Mouse (Mus musculus): ENCODE data around the gene Ski.

Gene Ski

GRCm38 (mm10) chr4:155184248-155185070 is 37.9 kb downstream of the Ski start:
- peaks cover 86% of the 10 kb centered on the region for H3K4me1 ChIP-seq (replicated peaks; ENCODE audit: low read depth, low read length)
- no peaks in the 10 kb centered on the region for H3K9me3 ChIP-seq (ENCODE audit: low read length)
- no peak overlapping the region for H3K4me3 ChIP-seq (replicated peaks; ENCODE audit: low read length)
- H3K27me3 ChIP-seq (ENCODE audit: insufficient read depth, low read length), result no peaks in the 10 kb centered on the region
- H3K36me3 ChIP-seq (ENCODE audit: insufficient read depth, low read length), result peaks cover 19% of the 10 kb centered on the region
- no peak for TF ChIP-seq CTCF (conservative IDR thresholded peaks at IDR 0.05; ENCODE audit: low read length)
- TF ChIP-seq POU5F1 (IDR thresholded peaks at IDR 0.05; ENCODE audit: borderline replicate concordance, low read length), result no peak
- no peak for TF ChIP-seq NANOG (IDR thresholded peaks at IDR 0.05; ENCODE audit: borderline replicate concordance, low read length)

DNA sequence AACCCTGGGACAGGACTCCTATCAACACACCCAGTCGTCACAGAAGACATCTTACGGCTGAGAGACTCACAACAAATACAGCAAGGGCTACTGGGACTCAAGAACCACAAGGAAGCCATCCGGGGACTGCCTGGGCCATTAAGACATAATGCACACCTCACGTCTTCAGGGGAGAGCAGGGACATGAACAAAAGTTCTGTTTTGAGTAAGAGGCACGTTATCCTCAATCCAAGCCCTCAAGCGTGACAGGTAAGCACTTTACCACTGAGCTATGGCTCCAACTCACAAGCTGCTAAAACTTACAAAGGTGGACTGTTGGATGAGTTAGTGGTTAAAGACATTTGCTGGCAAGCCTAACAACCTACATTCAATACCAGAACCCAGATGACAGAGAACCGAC is 39.2 kb downstream of the Ski start:
- no peaks in the 10 kb centered on the region for H3K27me3 ChIP-seq (ENCODE audit: insufficient read depth, low read length)
- H3K4me3 ChIP-seq (replicated peaks; ENCODE audit: low read length), result no peak overlapping the region
- H3K4me1 ChIP-seq (replicated peaks; ENCODE audit: low read depth, low read length), result peaks cover 86% of the 10 kb centered on the region

DNA sequence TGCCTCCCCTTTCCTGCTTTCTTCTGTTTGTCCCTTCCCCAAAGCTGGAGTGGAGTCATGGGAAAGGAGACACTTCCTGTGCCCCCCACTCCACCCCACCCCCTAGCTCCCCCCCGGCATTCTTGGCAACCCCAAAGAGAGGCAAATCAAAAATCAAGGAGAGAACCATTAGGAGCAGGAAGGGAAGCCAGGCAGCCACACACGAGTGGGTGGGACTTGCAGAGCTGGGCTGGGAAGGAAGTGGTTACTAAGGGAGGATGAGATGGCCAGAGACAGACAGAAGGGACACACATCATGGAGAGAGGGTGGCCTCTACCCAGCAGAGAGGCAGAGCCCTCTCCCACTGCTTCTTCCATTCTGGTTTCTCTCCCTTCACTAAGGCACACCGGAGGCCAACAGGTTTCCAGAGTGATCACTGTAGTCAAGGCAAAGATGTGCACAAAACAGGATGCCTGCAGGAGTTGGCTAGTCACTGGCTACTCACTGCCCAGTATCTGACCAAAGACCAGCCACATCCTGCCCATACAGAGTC is 43.3 kb downstream of the Ski start:
- no peak for TF ChIP-seq CTCF (conservative IDR thresholded peaks at IDR 0.05; ENCODE audit: low read length)
- no peak for TF ChIP-seq POU5F1 (IDR thresholded peaks at IDR 0.05; ENCODE audit: borderline replicate concordance, low read length)
- TF ChIP-seq NANOG (IDR thresholded peaks at IDR 0.05; ENCODE audit: borderline replicate concordance, low read length), result no peak
- peaks cover 20% of the 10 kb centered on the region; the same call in 1 of the 2 replicates for H3K36me3 ChIP-seq (ENCODE audit: insufficient read depth, low read length)
- no peaks in the 10 kb centered on the region for H3K27me3 ChIP-seq (ENCODE audit: insufficient read depth, low read length)
- no peaks in the 10 kb centered on the region for H3K9me3 ChIP-seq (ENCODE audit: low read length)
- peaks cover 86% of the 10 kb centered on the region for H3K4me1 ChIP-seq (replicated peaks; ENCODE audit: low read depth, low read length)
- H3K4me3 ChIP-seq (replicated peaks; ENCODE audit: low read length), result peak overlapping the region; percentile 49

More for the DNA sequence above, 39.2 kb downstream of the Ski start:
- Histone ChIP-seq H3K36me3 (ENCODE audit: insufficient read depth, low read length) (peaks cover 19% of the 10 kb centered on the region), H3K9me3 (ENCODE audit: low read length) (no peaks in the 10 kb centered on the region)
- no peak for TF ChIP-seq POU5F1 (IDR thresholded peaks at IDR 0.05; ENCODE audit: borderline replicate concordance, low read length)
- no peak for TF ChIP-seq NANOG (IDR thresholded peaks at IDR 0.05; ENCODE audit: borderline replicate concordance, low read length)
- TF ChIP-seq CTCF (conservative IDR thresholded peaks at IDR 0.05; ENCODE audit: low read length), result no peak

DNA sequence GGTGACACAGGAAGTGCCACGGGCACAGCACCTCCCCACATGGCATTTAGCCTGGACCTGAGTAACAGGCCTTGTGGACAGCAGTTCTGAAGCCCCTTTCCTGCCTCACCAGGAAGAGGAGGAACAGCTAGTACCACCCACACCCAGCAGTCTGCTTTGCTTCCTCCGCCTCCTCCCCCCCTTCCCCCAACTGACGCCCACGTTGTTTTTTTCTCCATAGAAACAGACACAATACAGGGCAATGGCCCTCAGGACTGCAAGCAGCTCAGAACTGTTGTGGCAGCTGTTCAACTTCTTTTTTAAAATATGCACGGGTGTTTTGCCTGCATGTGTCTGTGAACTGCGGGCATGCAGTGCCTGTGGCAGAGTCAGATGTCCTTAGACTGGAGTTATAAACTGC is 44.1 kb downstream of the Ski start:
- Histone ChIP-seq H3K4me1 (replicated peaks; ENCODE audit: low read depth, low read length) (peaks cover 86% of the 10 kb centered on the region), H3K9me3 (ENCODE audit: low read length) (no peaks in the 10 kb centered on the region), H3K4me3 (replicated peaks; ENCODE audit: low read length) (peak overlapping the region; percentile 48), H3K36me3 (ENCODE audit: insufficient read depth, low read length) (peaks cover 20% of the 10 kb centered on the region; the same call in 1 of the 2 replicates), H3K27me3 (ENCODE audit: insufficient read depth, low read length) (no peaks in the 10 kb centered on the region)
- TF ChIP-seq NANOG (IDR thresholded peaks at IDR 0.05; ENCODE audit: borderline replicate concordance, low read length) (no peak), CTCF (conservative IDR thresholded peaks at IDR 0.05; ENCODE audit: low read length) (no peak), POU5F1 (IDR thresholded peaks at IDR 0.05; ENCODE audit: borderline replicate concordance, low read length) (no peak)

GRCm38 (mm10) chr4:155176210-155176609 is 46.2 kb downstream of the Ski start:
- TF ChIP-seq POU5F1 (IDR thresholded peaks at IDR 0.05; ENCODE audit: borderline replicate concordance, low read length) (no peak), NANOG (IDR thresholded peaks at IDR 0.05; ENCODE audit: borderline replicate concordance, low read length) (no peak), CTCF (conservative IDR thresholded peaks at IDR 0.05; ENCODE audit: low read length) (no peak)
- peaks cover 91% of the 10 kb centered on the region for H3K4me1 ChIP-seq (replicated peaks; ENCODE audit: low read depth, low read length)
- H3K4me3 ChIP-seq (replicated peaks; ENCODE audit: low read length), result peak overlapping the region; percentile 48; the same call in 1 of the 2 replicates
- no peaks in the 10 kb centered on the region for H3K27me3 ChIP-seq (ENCODE audit: insufficient read depth, low read length)
- H3K9me3 ChIP-seq (ENCODE audit: low read length), result no peaks in the 10 kb centered on the region
- peaks cover 20% of the 10 kb centered on the region; the same call in 1 of the 2 replicates for H3K36me3 ChIP-seq (ENCODE audit: insufficient read depth, low read length)

- H3K36me3 ChIP-seq (ENCODE audit: insufficient read depth, low read length), result peaks cover 20% of the 10 kb centered on the region; the same call in 1 of the 2 replicates
- TF ChIP-seq POU5F1 (IDR thresholded peaks at IDR 0.05; ENCODE audit: borderline replicate concordance, low read length) (no peak), CTCF (conservative IDR thresholded peaks at IDR 0.05; ENCODE audit: low read length) (no peak), NANOG (IDR thresholded peaks at IDR 0.05; ENCODE audit: borderline replicate concordance, low read length) (no peak)
- H3K27me3 ChIP-seq (ENCODE audit: insufficient read depth, low read length), result no peaks in the 10 kb centered on the region
- H3K4me3 ChIP-seq (replicated peaks; ENCODE audit: low read length), result peak overlapping the region; percentile 56
- H3K9me3 ChIP-seq (ENCODE audit: low read length), result no peaks in the 10 kb centered on the region
- H3K4me1 ChIP-seq (replicated peaks; ENCODE audit: low read depth, low read length), result peaks cover 100% of the 10 kb centered on the region
Measured at GRCm38 (mm10) chr4:155173822-155174785, 48.3 kb downstream of the Ski start.

DNA sequence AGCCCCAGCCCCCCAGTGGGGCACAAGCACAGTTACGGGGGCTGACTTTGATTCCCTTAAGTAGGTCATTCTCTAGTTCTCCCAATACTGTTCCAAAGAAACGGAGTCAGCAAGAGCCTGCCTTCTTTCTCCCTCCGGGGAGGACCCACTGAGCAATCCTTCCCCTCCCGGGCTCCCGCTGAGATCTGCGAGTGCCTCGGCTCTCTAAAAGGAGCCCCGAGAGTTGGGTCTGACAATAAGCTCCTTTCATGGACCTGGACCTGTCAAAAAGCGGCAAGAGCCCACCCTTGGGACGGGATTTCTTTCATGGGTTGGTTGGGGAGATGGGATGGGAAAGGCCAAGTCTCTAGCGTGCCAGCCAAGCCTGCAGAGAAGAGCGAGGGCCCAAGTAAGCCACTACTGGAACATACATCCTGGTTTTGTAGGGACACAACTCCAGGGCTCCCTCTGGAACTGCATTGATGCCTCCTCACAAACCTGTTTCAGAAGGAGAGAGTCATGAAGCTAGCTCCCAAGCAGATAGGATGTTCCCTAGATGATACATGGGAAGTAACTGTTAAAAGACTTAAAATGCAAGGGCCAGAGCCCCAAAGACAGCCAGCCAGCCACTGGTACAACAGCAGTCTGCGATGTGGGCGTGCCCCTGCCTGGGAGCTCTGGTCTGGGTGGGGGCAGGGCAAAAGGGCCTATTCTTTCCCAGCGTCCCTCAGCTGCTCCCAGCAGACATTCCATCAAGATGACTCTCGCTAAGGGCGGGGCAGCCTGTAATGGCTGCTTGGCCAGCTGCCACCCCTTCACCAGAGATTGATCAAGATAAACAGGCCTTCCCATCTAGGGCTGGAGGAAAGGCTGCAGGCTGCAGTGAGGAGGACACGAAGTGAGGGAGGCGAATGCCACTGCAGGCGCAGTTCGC is 49.2 kb downstream of the Ski start:
- Histone ChIP-seq H3K9me3 (ENCODE audit: low read length) (no peaks in the 10 kb centered on the region), H3K4me3 (replicated peaks; ENCODE audit: low read length) (peak overlapping the region; percentile 56), H3K36me3 (ENCODE audit: insufficient read depth, low read length) (peaks cover 22% of the 10 kb centered on the region; the same call in 1 of the 2 replicates)

More for the DNA sequence above, 49.2 kb downstream of the Ski start:
- Histone ChIP-seq H3K4me1 (replicated peaks; ENCODE audit: low read depth, low read length) (peaks cover 100% of the 10 kb centered on the region), H3K27me3 (ENCODE audit: insufficient read depth, low read length) (no peaks in the 10 kb centered on the region)
- TF ChIP-seq CTCF (conservative IDR thresholded peaks at IDR 0.05; ENCODE audit: low read length) (no peak), POU5F1 (IDR thresholded peaks at IDR 0.05; ENCODE audit: borderline replicate concordance, low read length) (no peak), NANOG (IDR thresholded peaks at IDR 0.05; ENCODE audit: borderline replicate concordance, low read length) (no peak)

Data from E14TG2a.4 (cell line).